Mouse (Mus musculus) liver, postnatal 0 days (tissue): ENCODE data around the gene Gcgr. TPM values are rescaled to one million over a fixed set of nuclear protein-coding genes. Genes with fewer than 3 reads are reported as not detected.
A peak's percentile ranks its signal among the peaks of the same experiment; 100 is the strongest.

Source experiments
- ATAC-seq: fragments of 200-750 bp; cut with Nextera tagmentation; 2 replicates; pipeline ENCODE4 v1.8.0; 2017; ENCODE audit warnings: mild to moderate bottlenecking, moderate library complexity
- DNase-seq: peaks from one replicate; pipeline ENCODE4 v3.0.0-alpha.2; 2016
- H3K27ac ChIP-seq: fragments of 300-500 bp; sonication (generic); 2 replicates; pipeline ENCODE4 v1.5.1; 2014; ENCODE audit warnings: antibody characterized with exemption, moderate library complexity, mild to moderate bottlenecking, low read depth
- H3K27me3 ChIP-seq: fragments of 300-500 bp; sonication (generic); 2 replicates; pipeline ENCODE4 v1.6.1; 2014; ENCODE audit warnings: low read length, control low read depth, mixed read lengths; ENCODE audit not compliant: insufficient read depth
- H3K36me3 ChIP-seq: fragments of 300-500 bp; sonication (generic); replicated peaks from 2 replicates; pipeline ENCODE4 v1.6.1; 2014; ENCODE audit warnings: mild to moderate bottlenecking, control low read depth, low read length, moderate library complexity, mixed read lengths; ENCODE audit not compliant: insufficient read depth
- H3K4me1 ChIP-seq: fragments of 300-500 bp; sonication (generic); 2 replicates; pipeline ENCODE4 v1.6.1; 2014; ENCODE audit warnings: antibody characterized with exemption, mild to moderate bottlenecking, control low read depth; ENCODE audit not compliant: insufficient read depth
- H3K4me2 ChIP-seq: fragments of 300-500 bp; sonication (generic); 2 replicates; pipeline ENCODE4 v1.6.1; 2014; ENCODE audit warnings: low read depth, mild to moderate bottlenecking, low read length, moderate library complexity, mixed read lengths
- H3K4me3 ChIP-seq: fragments of 300-500 bp; sonication (generic); 2 replicates; pipeline ENCODE4 v1.5.1; 2014; ENCODE audit warnings: low read depth, low read length
- H3K9ac ChIP-seq: fragments of 300-500 bp; sonication (generic); replicated peaks from 2 replicates; pipeline ENCODE4 v1.6.1; 2014; ENCODE audit warnings: mild to moderate bottlenecking, moderate library complexity
- H3K9me3 ChIP-seq: fragments of 300-500 bp; sonication (generic); 2 replicates; pipeline ENCODE4 v1.6.1; 2016; ENCODE audit warnings: mild to moderate bottlenecking, control low read depth, low read length, mixed read lengths
- CTCF ChIP-seq: sonication (generic); IDR thresholded peaks from 2 replicates; pipeline ENCODE4 v1.5.1; 2016; ENCODE audit warnings: antibody characterized with exemption, low read depth
- EP300 ChIP-seq: IDR thresholded peaks from 2 replicates; pipeline ENCODE4 v1.6.1; 2016; ENCODE audit warnings: antibody characterized with exemption, low read depth, mild to moderate bottlenecking
- WGBS: fragments of 180-500 bp; shearing (Covaris S2); extraction: QIAGEN DNeasy Blood & Tissue Kit; methylation state at CpG from one replicate; pipeline ENCODE4 v1.1.7; 2014; ENCODE audit not compliant: insufficient replicate concordance; 5-methylcytosine and 5-hydroxymethylcytosine counted together
- polyA plus RNA-seq: library from polyadenylated mRNA; unstranded; fragments of >200 nt; fragmentation: Nextera tagmentation; extraction: Ambion mirVana; gene quantifications from 2 replicates; pipeline ENCODE4 v1.2.1, GENCODE M21; 2015

The Gcgr gene
- polyA plus RNA-seq, 1 experiment from 2014 or later: 66.9 TPM

- ATAC-seq (no peak), DNase-seq (no peak)
- Histone ChIP-seq H3K4me3 (no peak overlapping the region), H3K36me3 (no peaks in the 10 kb centered on the region), H3K9me3 (no peaks in the 10 kb centered on the region), H3K9ac (no peak overlapping the region), H3K27me3 (no peaks in the 10 kb centered on the region), H3K27ac (no peak overlapping the region), H3K4me2 (no peak overlapping the region), H3K4me1 (peaks cover 18% of the 10 kb centered on the region)
- TF ChIP-seq EP300 (no peak), CTCF (no peak)
- WGBS: 77% methylated on average over 4 of the region's 4 CpGs
Observed at GRCm38 (mm10) chr11:120517147-120517546, 13.4 kb upstream of the Gcgr start.

GRCm38 (mm10) chr11:120518027-120518426 lies 12.5 kb upstream of the Gcgr start:
- Histone ChIP-seq H3K27me3 (no peaks in the 10 kb centered on the region), H3K4me2 (0 out of 2 replicates have a peak overlapping the region, but pooled peaks have one; percentile 22), H3K36me3 (no peaks in the 10 kb centered on the region), H3K4me3 (no peak overlapping the region), H3K9me3 (no peaks in the 10 kb centered on the region), H3K9ac (peak overlapping the region; percentile 22), H3K4me1 (peaks cover 18% of the 10 kb centered on the region), H3K27ac (peak overlapping the region; percentile 59)
- DNase-seq (no peak), ATAC-seq (peak; percentile 14; the same call in 1 of the 2 replicates)
- WGBS: 32% methylated on average over 6 of the region's 6 CpGs
- TF ChIP-seq EP300 (no peak), CTCF (no peak)

- Histone ChIP-seq H3K9ac (peak overlapping the region; percentile 22), H3K9me3 (no peaks in the 10 kb centered on the region), H3K36me3 (no peaks in the 10 kb centered on the region), H3K27me3 (no peaks in the 10 kb centered on the region), H3K27ac (peak overlapping the region; percentile 59), H3K4me2 (peak overlapping the region; percentile 22; the same call in 1 of the 2 replicates), H3K4me1 (peaks cover 18% of the 10 kb centered on the region), H3K4me3 (no peak overlapping the region)
- ATAC-seq (peak; percentile 18), DNase-seq (peak; percentile 62)
- WGBS: 45% methylated on average over 6 of the region's 6 CpGs
- TF ChIP-seq CTCF: no peak
Observed at GRCm38 (mm10) chr11:120518558-120518957, 11.9 kb upstream of the Gcgr start.

GRCm38 (mm10) chr11:120519738-120520137 lies 10.8 kb upstream of the Gcgr start:
- Histone ChIP-seq H3K4me2 (no peak overlapping the region; the same call in 1 of the 2 replicates), H3K27ac (peak overlapping the region; percentile 17), H3K9ac (peak overlapping the region; percentile 18; the same call in 1 of the 2 replicates), H3K4me3 (no peak overlapping the region), H3K9me3 (no peaks in the 10 kb centered on the region), H3K36me3 (no peaks in the 10 kb centered on the region), H3K27me3 (no peaks in the 10 kb centered on the region), H3K4me1 (peaks cover 18% of the 10 kb centered on the region)
- no peak for TF ChIP-seq CTCF
- TF ChIP-seq EP300: no peak
- DNase-seq (peak; percentile 56), ATAC-seq (peak; percentile 43)
- 44% methylated on average over 9 of the region's 9 CpGs for WGBS

GRCm38 (mm10) chr11:120520498-120520897 lies 10.0 kb upstream of the Gcgr start:
- Histone ChIP-seq H3K9ac (no peak overlapping the region), H3K27me3 (no peaks in the 10 kb centered on the region), H3K4me1 (peaks cover 18% of the 10 kb centered on the region), H3K27ac (peak overlapping the region; percentile 17; the same call in 1 of the 2 replicates), H3K4me3 (no peak overlapping the region), H3K4me2 (no peak overlapping the region), H3K9me3 (no peaks in the 10 kb centered on the region), H3K36me3 (no peaks in the 10 kb centered on the region)
- ATAC-seq (no peak), DNase-seq (no peak)
- no peak for TF ChIP-seq EP300
- no peak for TF ChIP-seq CTCF
- WGBS: 75% methylated on average over 9 of the region's 9 CpGs

GRCm38 (mm10) chr11:120520967-120521540 lies 9.4 kb upstream of the Gcgr start:
- WGBS: 70% methylated on average over 5 of the region's 5 CpGs

More at GRCm38 (mm10) chr11:120520967-120521540, 9.4 kb upstream of the Gcgr start:
- Histone ChIP-seq H3K36me3 (no peaks in the 10 kb centered on the region), H3K27ac (peak overlapping the region; percentile 31; the same call in 1 of the 2 replicates), H3K9me3 (no peaks in the 10 kb centered on the region), H3K4me2 (no peak overlapping the region), H3K9ac (no peak overlapping the region), H3K4me1 (peaks cover 15% of the 10 kb centered on the region), H3K27me3 (no peaks in the 10 kb centered on the region), H3K4me3 (no peak overlapping the region)
- TF ChIP-seq CTCF (no peak), EP300 (no peak)
- DNase-seq: no peak
- ATAC-seq: peak; percentile 70
